Mouse (Mus musculus): Measurements from ENCODE around the gene Senp7. TPM values are rescaled to one million over a fixed set of nuclear protein-coding genes. Genes with fewer than 3 reads are reported as not detected.
"Not testable (repeated sequence)": the region's sequence is repeated elsewhere in the genome, so short reads cannot be mapped to it uniquely, and the experiment has no call there.

The Senp7 gene
- polyA plus RNA-seq, 1 experiment from 2014 or later: 65.1 TPM

DNA sequence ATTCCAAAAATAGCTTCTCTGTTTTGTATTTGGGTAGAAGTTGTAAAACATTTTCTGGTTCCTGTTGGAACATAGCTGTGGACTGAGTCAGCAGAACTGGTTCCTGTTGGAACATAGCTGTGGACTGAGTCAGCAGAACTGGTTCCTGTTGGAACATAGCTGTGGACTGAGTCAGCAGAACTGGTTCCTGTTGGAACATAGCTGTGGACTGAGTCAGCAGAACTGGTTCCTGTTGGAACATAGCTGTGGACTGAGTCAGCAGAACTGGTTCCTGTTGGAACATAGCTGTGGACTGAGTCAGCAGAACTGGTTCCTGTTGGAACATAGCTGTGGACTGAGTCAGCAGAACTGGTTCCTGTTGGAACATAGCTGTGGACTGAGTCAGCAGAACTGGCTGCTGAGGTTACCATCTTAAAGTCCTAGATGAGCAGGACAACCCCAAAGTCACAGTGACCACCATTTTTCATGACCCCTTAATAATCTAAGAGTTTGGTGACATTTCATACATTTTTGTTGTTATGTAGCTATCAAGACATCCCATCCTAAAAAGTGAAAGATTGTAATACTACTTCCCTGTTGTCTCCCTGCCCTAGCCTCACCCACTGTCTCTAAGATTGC is 48.4 kb downstream of the Senp7 start:
- H3K9ac ChIP-seq (replicated peaks); H3K27ac ChIP-seq; H3K4me1 ChIP-seq (replicated peaks); ATAC-seq; H3K27me3 ChIP-seq; H3K9me3 ChIP-seq; H3K4me3 ChIP-seq (replicated peaks); H3K4me2 ChIP-seq (replicated peaks): not testable (repeated sequence)
- peaks cover 52% of the 10 kb centered on the region for H3K36me3 ChIP-seq

DNA sequence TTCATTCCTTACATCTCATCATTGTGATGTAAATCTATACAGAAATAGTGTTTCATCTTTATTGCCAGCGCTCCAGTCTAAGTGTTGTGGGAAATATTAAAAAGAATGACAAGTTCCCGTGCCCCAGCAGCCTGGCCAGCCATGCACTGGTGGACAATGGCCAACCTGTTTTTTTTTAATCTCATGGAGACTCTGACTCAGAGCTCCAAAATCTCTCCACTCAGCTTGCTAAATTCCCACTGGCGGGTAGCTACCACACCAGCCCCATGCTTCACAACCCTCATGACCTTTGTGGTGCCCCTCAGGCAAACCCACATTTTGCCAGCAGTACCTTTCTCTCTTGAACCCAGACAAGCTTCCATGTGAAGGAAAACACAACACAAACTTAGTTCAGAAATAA is 67.6 kb downstream of the Senp7 start:
- no peak overlapping the region for H3K4me2 ChIP-seq (replicated peaks)
- no peak overlapping the region for H3K9ac ChIP-seq (replicated peaks)
- ATAC-seq: no peak
- WGBS: 84% methylated on average over 3 of the region's 3 CpGs
- no peaks in the 10 kb centered on the region for H3K4me1 ChIP-seq (replicated peaks)
- peaks cover 41% of the 10 kb centered on the region for H3K36me3 ChIP-seq
- H3K9me3 ChIP-seq: peaks cover 6% of the 10 kb centered on the region; the same call in 1 of the 2 replicates
- no peaks in the 10 kb centered on the region for H3K27me3 ChIP-seq
- H3K4me3 ChIP-seq (replicated peaks): no peak overlapping the region
- H3K27ac ChIP-seq: no peak overlapping the region

GRCm38 (mm10) chr16:56116155-56116554 is 68.0 kb downstream of the Senp7 start:
- Histone ChIP-seq H3K4me1 (replicated peaks) (no peaks in the 10 kb centered on the region), H3K27ac (no peak overlapping the region), H3K4me2 (replicated peaks) (no peak overlapping the region), H3K27me3 (no peaks in the 10 kb centered on the region), H3K9ac (replicated peaks) (no peak overlapping the region), H3K9me3 (peaks cover 6% of the 10 kb centered on the region; the same call in 1 of the 2 replicates), H3K4me3 (replicated peaks) (no peak overlapping the region), H3K36me3 (peaks cover 44% of the 10 kb centered on the region)
- no peak for ATAC-seq
- whole genome bisulfite sequencing: 90% methylated on average over 5 of the region's 5 CpGs

DNA sequence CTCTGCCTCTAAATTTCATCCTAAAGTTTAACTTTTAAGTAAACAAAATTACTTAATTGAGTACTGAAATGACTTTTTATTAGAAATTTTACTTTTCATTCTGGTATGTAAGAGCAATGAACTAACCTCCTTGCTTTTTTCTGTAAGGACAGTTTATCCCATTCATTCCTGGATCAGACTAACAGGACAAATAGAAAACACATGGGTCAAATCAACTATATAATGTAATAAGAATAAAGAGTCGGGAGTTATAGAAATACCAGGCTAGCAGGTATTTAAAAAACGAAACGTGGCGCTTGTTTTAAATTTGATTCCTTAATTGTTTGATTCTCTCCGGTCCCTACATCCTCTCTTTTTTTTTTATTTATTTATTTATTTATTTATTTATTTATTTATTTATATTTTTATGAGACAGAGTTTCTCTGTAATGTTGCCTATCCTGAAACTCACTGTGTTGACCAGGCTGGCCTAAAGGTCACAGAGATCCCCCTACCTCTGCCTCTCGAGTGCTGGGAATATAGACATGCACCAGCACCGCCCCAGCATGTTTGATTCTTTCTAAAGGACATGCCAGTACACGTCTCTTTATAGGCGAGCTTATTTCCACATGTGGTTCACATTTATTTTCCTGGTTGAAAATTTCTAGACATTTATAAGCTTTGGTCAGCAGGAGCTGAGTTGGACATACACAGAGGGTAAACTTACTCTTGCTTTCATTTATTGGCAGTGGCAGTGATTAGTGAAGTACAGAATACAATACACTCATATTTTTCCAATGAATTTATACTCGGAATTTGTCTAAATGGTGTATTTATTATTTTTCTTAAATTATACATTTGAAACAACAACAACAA is 69.4 kb downstream of the Senp7 start:
- ATAC-seq: no peak
- Histone ChIP-seq H3K9me3 (peaks cover 6% of the 10 kb centered on the region; the same call in 1 of the 2 replicates), H3K27me3 (no peaks in the 10 kb centered on the region), H3K4me3 (replicated peaks) (no peak overlapping the region), H3K36me3 (peaks cover 43% of the 10 kb centered on the region), H3K27ac (no peak overlapping the region), H3K9ac (replicated peaks) (no peak overlapping the region), H3K4me1 (replicated peaks) (no peaks in the 10 kb centered on the region), H3K4me2 (replicated peaks) (no peak overlapping the region)
- 93% methylated on average over 10 of the region's 10 CpGs for WGBS

DNA sequence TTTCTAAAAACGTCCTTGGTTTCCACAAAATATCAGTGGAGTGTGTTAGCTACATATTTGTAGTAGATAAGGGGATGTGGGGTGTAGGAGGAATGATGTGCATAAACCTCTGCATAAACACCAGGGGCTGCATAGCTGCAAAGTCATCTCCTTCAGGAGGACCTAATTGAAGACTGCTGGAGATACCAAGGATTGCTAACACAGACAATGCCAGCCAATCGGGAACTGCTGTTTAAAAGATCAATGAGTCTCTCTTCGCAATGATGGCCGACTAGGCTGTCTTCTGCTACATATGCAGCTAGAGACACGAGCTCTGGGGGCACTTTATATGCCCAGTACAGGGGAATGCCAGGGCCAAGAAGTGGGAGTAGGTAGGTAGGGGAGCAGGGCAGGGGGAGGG is 74.4 kb downstream of the Senp7 start:
- Histone ChIP-seq H3K36me3 (peaks cover 44% of the 10 kb centered on the region), H3K4me1 (replicated peaks) (no peaks in the 10 kb centered on the region), H3K4me3 (replicated peaks) (no peak overlapping the region), H3K9ac (replicated peaks) (no peak overlapping the region), H3K27ac (no peak overlapping the region), H3K9me3 (no peaks in the 10 kb centered on the region), H3K27me3 (no peaks in the 10 kb centered on the region), H3K4me2 (replicated peaks) (no peak overlapping the region)
- ATAC-seq: no peak
- 87% methylated on average over 5 of the region's 5 CpGs for WGBS

GRCm38 (mm10) chr16:56124045-56124444 is 75.9 kb downstream of the Senp7 start:
- Histone ChIP-seq H3K27me3 (no peaks in the 10 kb centered on the region), H3K4me2 (replicated peaks) (no peak overlapping the region), H3K4me3 (replicated peaks) (no peak overlapping the region), H3K4me1 (replicated peaks) (no peaks in the 10 kb centered on the region), H3K9me3 (no peaks in the 10 kb centered on the region), H3K36me3 (peaks cover 54% of the 10 kb centered on the region), H3K27ac (no peak overlapping the region), H3K9ac (replicated peaks) (no peak overlapping the region)
- WGBS: 94% methylated on average over 3 of the region's 3 CpGs
- ATAC-seq: no peak

DNA sequence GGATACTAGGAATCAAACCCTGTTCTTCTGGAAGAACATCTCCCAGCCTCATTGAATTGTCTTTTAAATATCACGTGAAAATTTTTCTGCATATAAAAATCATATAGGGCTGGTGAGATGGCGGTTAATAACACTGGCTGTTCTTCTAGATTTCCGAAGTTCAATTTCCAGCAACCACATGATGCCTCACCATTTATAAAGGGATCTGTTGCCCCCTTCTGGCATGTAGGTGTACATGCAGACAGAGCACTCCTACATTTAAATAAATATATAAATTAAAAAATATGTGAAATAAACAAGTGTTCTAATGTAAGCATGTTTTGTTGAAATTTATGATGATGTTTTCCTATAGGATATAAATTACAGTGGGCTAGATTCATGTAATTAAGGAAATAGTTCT is 83.5 kb downstream of the Senp7 start:
- Histone ChIP-seq H3K27me3 (no peaks in the 10 kb centered on the region), H3K9ac (replicated peaks) (no peak overlapping the region), H3K4me1 (replicated peaks) (no peaks in the 10 kb centered on the region), H3K9me3 (no peaks in the 10 kb centered on the region), H3K27ac (no peak overlapping the region), H3K4me3 (replicated peaks) (no peak overlapping the region), H3K36me3 (peaks cover 24% of the 10 kb centered on the region), H3K4me2 (replicated peaks) (no peak overlapping the region)
- WGBS: 43% methylated on average over 3 of the region's 3 CpGs
- no peak for ATAC-seq

- Histone ChIP-seq H3K27ac (no peak overlapping the region), H3K36me3 (peaks cover 12% of the 10 kb centered on the region), H3K4me1 (replicated peaks) (no peaks in the 10 kb centered on the region), H3K4me2 (replicated peaks) (no peak overlapping the region), H3K9ac (replicated peaks) (no peak overlapping the region), H3K27me3 (no peaks in the 10 kb centered on the region), H3K9me3 (no peaks in the 10 kb centered on the region), H3K4me3 (replicated peaks) (no peak overlapping the region)
- no peak for ATAC-seq
- 56% methylated on average over 4 of the region's 4 CpGs for WGBS
Measured at GRCm38 (mm10) chr16:56134149-56134548, 86.0 kb downstream of the Senp7 start.

- peak; percentile 43; the same call in 1 of the 2 replicates for ATAC-seq
- H3K9ac ChIP-seq (replicated peaks); H3K4me3 ChIP-seq (replicated peaks); H3K27me3 ChIP-seq; H3K4me1 ChIP-seq (replicated peaks); H3K27ac ChIP-seq; H3K9me3 ChIP-seq; H3K4me2 ChIP-seq (replicated peaks): not testable (repeated sequence)
- 97% methylated on average over 5 of the region's 5 CpGs for WGBS
- H3K36me3 ChIP-seq: peaks cover 15% of the 10 kb centered on the region
Measured at GRCm38 (mm10) chr16:56137672-56138071, 89.5 kb downstream of the Senp7 start.

GRCm38 (mm10) chr16:56139921-56140320 is 91.8 kb downstream of the Senp7 start:
- H3K4me3 ChIP-seq (replicated peaks): no peak overlapping the region
- 85% methylated on average over 3 of the region's 3 CpGs for WGBS
- ATAC-seq: no peak

DNA sequence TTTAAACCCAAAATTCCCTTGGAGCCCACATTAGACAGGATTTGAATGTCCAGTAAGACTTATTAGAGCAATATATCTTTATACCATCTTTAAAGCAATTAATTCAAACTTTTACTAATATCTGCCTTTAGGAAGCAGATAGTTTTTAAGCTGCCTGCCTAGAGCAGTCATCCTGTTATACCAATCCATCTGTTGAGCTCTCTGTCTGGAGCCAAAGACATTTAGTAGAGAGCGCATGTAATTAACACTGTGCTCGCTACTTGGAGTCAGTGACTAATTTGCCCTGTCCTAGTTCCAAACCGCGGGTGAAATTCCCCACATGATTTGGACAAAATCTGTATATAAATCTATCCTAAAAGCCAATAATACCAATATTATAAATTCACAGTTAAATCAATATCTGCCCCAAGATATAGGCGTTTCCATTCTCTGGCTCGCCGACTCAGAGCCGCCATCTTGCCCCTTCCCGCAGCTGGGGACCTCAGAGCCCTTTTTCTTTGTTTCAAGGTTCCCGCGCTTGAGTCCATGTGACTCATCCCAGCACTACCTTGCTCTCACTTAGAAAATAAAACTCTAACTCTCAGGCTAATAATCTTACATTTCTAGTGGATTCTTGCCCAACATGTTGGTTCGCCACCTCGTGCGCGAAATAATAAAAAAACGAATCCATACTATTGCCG is 96.9 kb downstream of the Senp7 start:
- no peak for ATAC-seq
- H3K9me3 ChIP-seq: no peaks in the 10 kb centered on the region
- 96% methylated on average over 17 of the region's 17 CpGs for WGBS

More at GRCm38 (mm10) chr16:56139921-56140320, 91.8 kb downstream of the Senp7 start:
- peaks cover 15% of the 10 kb centered on the region for H3K36me3 ChIP-seq
- H3K27me3 ChIP-seq: no peaks in the 10 kb centered on the region
- no peak overlapping the region for H3K4me2 ChIP-seq (replicated peaks)
- no peaks in the 10 kb centered on the region for H3K9me3 ChIP-seq
- H3K27ac ChIP-seq: no peak overlapping the region
- no peaks in the 10 kb centered on the region for H3K4me1 ChIP-seq (replicated peaks)
- no peak overlapping the region for H3K9ac ChIP-seq (replicated peaks)

DNA sequence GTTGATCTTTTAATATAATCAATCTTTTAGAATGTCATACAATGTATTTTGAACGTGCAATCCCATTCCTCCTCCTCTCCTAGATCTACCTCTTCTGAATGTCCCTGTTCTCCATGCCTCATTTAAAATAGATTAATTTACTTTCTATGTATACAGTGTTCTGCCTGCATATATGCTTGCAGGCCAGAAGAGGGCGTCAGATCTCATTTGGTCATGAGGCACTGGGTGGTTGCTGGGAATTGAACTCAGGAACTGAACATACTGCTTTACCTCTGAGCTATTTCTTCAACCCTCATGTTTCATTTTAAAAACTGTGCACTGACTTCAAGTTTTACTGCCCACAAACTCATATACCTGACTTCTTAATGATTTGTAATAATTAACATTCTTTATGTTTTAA is 99.5 kb downstream of the Senp7 start:
- H3K9me3 ChIP-seq: no peaks in the 10 kb centered on the region
- no peak for ATAC-seq
- H3K4me3 ChIP-seq (replicated peaks): no peak overlapping the region
- no peak overlapping the region for H3K9ac ChIP-seq (replicated peaks)
- WGBS: 42% methylated on average over 2 of the region's 2 CpGs
- no peak overlapping the region for H3K27ac ChIP-seq
- no peaks in the 10 kb centered on the region for H3K36me3 ChIP-seq
- no peak overlapping the region for H3K4me2 ChIP-seq (replicated peaks)
- no peaks in the 10 kb centered on the region for H3K27me3 ChIP-seq
- no peaks in the 10 kb centered on the region for H3K4me1 ChIP-seq (replicated peaks)

More for the DNA sequence above, 96.9 kb downstream of the Senp7 start:
- H3K36me3 ChIP-seq: peaks cover 6% of the 10 kb centered on the region
- no peak overlapping the region for H3K27ac ChIP-seq
- no peaks in the 10 kb centered on the region for H3K4me1 ChIP-seq (replicated peaks)
- no peak overlapping the region for H3K9ac ChIP-seq (replicated peaks)
- H3K4me3 ChIP-seq (replicated peaks): no peak overlapping the region
- H3K27me3 ChIP-seq: no peaks in the 10 kb centered on the region
- H3K4me2 ChIP-seq (replicated peaks): no peak overlapping the region
